Mouse (Mus musculus): ENCODE data around the gene Apopt1. TPM values are rescaled to one million over a fixed set of nuclear protein-coding genes. Genes with fewer than 3 reads are reported as not detected.

Apopt1 gene
- total RNA-seq (2021) = 69.6 and 71.2 TPM in 2 replicates
- long read RNA-seq, transcript Apopt1-201 (5 exons, 1,065 nt) = major isoform, 61 of 76 reads
- long read RNA-seq, partial matches to known transcripts = 3 of 76 reads
- long read RNA-seq, other reads (novel, unspliced or antisense) = 7 of 76 reads

DNA sequence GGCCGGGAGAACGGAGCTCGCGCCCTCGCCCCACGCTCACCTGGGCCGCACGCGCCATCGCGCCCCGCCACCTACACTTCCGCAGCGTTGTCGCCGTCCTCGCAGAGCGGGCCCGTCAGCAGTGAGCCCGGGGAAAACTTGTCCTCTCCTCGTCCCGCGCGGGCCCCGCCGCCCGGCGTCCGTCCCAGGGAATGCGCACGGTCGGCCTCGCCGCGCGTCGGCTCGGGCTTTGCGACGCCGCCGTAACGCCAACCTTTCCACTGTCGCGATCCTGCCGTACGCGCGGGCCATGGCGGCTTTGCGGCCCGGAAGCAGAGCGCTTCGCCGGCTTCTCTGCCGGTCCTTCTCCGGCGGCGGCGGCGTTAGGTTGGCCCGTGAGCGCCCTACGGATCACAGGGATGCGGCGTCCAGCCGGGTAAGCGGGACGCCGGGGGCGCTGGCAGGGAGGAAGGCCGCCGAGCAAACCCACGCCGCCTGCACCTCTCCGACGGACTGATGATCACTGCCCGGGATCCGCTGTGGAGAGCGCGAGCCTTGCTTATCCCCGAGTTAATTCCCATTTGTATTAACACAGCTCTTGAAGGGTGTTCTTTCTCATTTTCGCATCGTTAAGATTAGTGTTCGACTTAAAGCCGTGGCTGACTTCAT is at the start of gene Apopt1, which contains the start of gene Bag5:
Gene Apopt1, plus strand, starts transcription at position 258 of the 648 bp plus-strand sequence.
Gene Bag5, minus strand, starts transcription at position 254 of the 648 bp plus-strand sequence.
- DNase-seq = peak; percentile 90

DNA sequence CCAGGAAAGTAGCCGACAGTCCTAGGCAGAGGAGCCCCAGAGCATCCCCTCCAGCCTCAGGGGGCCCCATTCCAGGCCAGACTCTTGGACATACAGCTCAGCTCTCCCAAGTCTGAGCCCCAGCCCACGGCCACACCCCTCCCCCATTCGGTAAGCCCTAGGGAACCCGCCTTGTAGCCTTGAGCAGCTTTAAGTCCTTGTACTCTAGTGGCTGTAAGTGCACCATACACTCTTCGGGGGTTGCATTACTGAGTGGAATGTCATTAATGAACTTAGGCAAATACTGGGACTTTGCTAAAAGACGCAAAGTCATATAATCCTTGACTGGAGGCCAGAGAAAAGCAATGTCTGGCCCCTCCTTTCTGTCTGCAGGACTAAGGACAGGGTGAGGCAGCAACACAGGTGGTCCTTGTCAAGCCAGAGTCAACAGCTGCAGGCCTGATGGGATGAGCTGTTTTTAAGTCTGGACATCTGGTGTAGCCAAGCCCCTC is 48.9 kb upstream of the Apopt1 start:
- no peak for DNase-seq

DNA sequence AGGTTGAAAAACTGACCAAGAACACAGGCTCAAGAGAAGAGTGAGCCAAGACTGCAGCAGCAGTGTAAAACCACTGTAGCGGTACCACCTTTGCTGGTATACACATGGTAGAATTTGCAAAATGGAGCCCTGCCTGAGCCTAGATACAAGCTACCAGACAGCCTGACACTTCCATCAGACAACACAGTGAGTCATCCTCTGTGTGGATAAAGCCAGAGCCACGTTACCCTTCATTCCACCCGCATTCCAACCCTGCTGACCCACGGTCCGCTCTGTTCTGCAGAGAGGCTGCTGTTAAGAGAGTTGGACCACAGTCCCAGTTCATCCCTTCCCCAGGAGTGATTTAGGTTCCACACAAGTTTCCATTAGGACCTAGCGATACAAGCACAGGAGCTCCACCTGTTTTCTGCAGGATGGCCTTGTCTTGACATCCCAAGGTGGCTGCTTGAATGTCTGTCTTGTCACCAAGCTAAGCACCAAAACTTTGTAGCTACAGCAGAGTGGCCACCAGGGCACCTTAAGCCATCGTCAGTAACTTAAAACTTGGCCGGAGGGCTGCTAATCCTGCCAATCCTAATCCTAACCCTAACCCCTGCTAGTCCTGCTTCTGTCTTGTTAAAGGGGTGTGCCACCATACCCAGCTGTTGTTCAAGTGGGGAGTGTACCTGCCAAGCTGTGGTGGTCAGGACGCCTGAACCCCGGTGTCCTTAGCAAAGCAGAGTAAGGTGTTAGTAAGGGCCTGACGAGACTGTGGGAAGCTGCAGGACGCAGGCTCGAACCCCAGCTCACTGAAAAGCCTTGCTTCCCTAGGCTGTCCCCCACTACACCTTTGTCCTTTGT is 47.8 kb upstream of the Apopt1 start:
- no peak for DNase-seq

DNA sequence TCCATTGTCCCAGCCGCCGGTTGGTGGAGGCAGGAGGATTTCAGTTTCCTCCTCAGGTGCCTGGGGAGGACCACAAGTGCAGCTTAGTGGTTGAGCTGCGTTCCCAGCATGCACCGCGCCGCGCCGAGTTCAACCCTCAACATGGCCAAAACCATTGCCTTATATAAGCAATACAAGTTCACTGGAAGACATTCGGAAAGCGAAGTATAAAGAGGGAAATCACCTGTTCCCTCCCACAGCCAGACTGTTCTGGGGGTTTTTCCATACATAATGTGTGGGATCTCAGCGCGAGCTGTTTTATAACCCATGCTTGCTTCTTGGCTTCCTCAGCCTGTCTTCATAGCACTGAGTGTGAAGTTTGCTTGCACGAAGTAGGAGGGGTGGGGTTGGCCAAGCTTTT is 46.7 kb upstream of the Apopt1 start:
- DNase-seq = no peak

DNA sequence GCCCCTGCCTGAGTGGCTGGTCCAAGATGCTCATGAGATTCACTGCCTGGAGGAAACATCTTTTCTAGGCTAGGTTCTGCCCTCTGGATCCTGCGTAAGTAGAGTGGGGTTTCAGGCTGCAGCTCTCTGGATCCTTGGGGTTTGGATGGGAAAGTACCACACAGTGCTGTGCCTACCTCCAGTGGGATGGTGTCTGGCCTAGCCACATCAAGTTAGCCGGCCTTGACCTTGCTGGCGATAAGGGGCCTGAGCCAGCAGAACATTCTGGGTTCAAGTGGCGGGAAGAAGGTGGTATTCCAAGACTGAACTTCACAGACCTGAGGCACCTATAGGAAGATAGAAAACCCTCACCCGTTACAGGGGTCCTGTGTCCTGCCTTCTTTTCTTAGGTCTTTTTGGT is 45.6 kb upstream of the Apopt1 start:
- DNase-seq = no peak

DNA sequence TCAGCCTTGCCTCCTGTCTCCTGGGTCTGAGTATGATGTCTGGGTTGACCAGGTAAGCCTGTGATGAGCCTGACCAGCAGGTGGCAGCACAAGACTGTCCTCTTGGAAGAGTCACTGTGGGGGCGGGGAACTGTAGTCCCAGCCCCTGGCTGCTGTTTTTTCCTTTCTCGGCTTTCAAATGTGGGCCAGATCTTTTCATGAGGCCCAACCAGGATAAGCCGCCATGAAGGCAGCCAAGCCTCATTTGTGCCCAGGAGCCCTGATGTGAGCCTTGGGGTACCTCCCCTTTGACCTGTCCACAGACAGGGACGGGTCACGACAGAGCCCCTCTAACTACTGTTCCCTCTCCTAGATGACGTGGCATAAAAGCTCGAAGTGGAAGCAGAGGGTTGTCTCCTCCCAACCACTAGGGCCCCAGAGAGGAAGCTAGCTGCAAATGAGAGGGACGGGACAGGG is 44.6 kb upstream of the Apopt1 start:
- peak; percentile 98 for DNase-seq

DNA sequence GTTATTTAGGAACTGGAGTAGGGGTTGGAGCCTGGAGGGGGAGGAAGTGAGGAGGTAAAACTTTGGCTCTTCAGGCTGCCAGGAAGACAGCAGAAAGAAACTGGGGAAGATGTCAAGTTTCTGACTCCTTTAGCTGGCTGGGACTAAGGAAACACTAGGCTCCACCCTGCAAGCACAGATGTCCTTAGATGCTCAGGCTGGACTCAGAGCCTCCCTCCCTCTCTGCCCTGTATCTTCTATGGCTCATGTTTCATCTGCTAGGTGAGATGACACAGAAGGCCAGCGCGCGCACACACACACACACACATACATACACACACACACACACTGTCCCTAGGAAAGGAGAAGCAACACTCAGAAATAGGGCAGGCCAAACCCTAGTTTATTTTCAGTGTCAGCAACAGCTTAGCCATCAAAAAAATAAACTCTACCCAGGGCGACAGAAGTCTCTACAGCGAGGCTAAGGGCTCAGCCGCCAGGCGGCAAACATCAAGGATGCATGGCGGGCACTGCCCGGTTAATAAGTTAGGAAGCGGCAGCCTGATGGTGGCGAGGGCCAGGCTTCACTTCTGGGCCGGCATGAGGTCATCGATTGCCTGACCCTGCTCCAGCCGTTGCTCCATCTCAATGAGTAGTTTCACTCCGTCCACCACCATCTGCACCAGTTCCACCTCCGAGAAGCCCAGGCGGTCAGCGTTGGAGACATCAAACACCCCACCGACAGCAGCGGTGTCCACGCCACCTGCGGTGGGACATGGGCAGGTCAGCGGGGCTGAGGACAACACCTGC is 43.9 kb upstream of the Apopt1 start:
- no peak for DNase-seq

DNA sequence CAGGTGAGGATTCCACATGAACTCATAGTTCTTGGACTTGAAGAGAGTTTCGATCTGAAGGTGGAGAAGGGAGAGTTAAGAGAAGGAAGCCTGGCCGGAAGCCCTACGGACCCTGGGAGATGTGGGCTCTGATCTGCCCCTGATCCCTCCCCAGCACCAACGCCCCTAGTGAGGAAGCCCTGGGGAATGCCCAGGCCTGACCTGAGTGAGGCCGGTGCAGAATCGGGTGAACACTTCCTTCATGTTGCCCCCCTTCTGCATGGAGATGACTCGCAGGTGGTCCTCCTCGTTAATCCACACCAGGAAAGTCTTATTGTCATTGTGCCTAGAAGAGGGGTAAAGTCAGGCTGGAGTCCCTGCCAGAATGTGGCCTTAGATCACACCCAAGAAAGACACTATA is 43.1 kb upstream of the Apopt1 start:
- DNase-seq = no peak

DNA sequence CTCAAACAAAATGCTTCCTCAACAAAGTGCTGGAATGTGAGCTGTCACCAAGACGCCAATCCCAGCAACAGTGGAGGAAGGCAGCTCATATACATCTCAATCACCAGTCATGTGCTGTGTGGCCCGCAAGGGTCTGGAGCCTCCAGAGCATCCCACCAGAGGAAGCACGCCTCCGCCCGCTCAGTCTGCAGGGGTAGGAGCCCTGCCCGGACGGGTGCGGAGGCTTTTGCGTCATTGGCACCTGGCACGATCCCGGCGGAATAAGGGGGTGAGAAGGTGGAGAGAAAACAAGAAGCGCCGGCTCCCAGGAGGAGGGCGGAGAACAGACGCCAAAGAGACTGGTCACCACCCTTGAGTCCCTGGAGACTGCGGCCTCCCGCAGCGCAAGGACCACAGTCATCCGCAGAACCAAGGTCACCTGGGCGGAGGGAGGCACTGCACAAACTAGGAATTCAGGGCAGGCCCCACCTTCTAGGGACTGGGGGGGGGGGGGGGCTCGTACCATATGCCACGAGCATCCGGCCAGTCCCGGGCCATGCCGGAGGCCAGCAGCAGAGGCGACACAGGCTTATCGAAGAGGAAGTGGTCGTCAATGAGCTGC is 42.6 kb upstream of the Apopt1 start:
- no peak for DNase-seq

DNA sequence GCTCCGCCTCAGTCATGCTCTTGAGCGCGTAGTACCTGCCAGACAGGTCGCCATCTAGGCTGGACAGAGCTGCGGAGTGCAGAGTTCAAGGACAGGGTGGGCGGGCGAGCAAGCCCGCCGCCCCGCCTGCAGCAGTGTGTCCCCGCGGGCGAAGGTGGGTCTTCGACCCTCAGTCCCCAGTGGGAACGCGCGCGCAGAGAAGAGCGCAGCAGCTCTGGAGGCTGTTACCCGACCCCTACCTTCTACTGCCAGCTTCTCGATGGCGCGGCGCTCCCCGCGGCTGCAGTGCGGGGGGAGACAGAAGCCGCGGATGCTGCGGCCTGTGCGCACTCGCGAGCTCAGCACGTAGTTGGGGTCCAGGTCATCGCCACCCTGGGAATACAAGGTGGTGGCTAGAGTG is 42.1 kb upstream of the Apopt1 start:
- DNase-seq = no peak

DNA sequence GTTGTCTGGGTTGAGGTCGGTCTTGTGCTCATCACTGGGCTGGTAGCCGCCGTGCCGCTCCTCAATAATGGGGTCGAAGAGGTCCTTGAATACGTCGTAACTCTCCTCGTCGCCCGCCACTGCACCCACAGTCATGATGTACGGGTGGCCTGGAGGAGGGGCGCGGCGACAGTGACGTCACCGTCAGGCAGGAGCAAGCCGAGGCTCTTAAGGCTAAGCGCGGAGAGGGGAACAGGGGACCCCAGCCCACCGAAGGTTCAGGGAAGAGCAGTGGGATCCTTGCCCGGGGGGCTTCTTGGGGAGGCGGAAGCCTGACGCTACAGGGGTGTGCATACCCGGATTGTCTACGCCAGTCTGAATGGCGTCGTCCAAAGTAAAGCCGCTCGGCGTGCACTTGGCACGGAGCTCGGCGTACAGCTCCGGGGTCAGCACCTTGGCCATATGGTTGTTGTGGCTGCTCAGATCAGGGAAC is 41.6 kb upstream of the Apopt1 start:
- DNase-seq = peak; percentile 68

DNA sequence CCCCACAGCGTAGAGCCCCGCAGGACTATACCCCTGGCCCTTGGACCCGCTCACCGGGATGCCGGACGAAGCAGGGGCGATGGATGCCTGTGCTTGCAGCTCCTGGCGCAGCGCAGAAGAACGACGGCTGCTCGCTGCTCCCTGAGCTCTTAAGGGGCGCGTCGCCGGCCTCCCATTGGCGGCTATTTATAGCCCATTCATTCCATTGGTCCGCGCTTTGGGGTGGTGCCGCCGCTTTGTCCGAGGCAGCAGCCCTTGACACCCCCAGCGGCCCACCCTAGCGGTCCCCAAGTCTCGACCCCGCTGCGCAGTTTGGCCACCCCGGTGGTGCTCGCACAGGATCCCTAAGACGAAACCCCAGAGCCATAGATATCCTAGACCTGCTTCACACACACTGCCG is 40.9 kb upstream of the Apopt1 start, which contains the start of gene Ckb:
Gene Ckb, minus strand, starts transcription at position 163 of the 400 bp plus-strand sequence.
- peak; percentile 76 for DNase-seq

DNA sequence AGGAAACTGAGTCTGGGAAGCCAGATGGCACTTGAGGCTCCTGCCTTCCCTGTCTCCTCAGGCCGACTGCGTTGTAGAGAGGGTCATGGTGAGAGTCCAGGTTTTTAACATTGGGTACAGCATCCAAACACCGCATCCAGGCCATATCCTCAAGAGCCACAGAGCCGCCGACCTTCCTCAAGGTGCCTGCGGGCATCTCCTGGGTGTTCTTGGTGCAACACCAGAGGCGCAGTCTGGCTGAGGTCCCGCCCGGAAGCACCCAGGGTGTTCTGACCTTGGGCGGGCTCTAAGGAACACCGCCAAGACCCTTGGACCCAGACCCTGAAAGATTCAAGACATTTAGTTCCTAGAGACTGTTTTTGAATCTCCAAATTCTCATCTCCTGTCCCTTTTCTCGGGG is 40.5 kb upstream of the Apopt1 start:
- no peak for DNase-seq

DNA sequence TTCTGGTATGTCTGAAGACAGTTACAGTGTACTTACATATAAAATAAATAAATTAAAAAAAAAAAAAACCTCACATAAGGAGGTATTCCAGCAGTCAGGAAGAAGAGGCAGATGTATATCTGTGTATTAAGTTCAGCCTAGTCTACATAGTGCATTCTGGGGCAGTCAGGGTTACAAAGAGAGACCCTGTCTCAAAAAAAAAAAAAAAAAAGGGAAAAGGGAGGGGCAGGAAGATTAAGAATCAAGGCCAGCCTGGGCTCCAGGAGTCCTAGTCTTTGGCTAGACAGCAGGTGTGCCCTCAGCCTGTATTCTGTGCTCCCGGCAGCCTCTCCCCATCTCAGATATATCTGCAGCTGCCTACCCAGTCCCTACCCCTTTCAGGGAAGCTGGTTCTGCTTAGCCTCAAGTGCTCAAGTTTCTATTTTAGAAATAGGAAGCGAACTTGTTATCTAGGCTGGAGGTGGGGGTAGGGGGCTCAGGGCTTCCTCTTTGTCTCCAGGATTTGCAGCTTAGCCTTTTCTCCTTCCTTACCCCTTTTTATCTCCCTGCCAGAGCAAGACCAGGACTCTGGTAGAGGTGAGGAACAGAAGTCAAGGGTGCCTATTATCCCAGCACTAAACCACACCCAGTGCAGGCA is 38.1 kb upstream of the Apopt1 start:
- DNase-seq = no peak

DNA sequence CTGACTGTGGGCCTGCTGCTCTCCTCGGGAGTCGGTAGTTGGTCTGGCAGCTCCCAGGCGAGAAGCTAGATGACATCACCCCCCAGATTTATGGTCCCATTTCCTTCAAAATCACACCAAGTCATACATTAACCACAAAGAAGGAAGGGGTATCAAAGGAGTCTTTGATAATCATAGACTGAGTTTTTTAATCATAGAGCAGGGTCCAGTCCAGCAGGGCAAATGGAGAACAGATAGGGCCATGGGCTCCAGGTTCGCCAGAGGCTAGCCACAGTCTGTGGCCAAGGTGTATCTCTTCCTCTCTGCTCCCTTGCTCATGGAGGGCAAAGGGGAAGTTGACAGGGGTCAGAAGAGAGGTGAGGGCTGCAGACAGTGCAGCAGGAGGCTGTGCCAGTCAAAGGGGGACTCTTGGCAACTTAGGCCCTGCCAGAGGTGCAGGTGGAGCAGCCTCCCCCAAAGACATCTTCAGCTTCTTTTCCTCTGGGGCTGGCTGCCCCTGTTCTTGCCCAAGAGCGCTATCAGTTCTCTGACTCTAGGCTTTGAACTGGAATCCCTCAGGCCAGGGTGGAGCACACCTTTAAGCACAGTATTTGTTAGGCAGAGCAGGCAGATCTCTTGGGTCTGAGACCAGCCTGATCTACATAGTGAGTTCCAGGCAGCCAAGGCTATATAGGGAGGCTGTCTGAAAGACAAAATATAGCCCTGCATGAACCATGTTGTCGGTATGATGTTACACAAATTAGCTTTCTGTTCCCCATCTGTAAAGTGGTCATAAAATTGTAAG is 37.1 kb upstream of the Apopt1 start:
- DNase-seq = no peak

DNA sequence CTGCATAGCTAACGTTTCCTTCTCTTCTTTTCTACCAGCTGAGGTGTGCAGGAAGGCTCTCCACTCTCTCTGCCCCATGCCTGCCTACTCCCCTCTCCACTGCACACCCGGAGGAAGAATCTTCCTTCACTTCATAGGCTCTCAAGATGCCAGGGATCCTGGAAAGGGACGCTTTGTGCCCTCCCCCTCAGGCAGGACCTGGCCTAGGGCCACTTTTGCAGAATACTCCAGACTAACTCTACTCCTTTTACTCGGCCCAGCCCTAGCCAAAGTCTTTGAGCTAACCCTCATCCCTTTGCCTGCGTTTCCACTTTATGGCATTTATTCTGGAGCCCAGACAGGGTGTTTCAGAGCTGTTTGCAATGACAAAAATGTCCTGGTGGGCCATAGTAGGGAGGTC is 35.6 kb upstream of the Apopt1 start:
- no peak for DNase-seq

DNA sequence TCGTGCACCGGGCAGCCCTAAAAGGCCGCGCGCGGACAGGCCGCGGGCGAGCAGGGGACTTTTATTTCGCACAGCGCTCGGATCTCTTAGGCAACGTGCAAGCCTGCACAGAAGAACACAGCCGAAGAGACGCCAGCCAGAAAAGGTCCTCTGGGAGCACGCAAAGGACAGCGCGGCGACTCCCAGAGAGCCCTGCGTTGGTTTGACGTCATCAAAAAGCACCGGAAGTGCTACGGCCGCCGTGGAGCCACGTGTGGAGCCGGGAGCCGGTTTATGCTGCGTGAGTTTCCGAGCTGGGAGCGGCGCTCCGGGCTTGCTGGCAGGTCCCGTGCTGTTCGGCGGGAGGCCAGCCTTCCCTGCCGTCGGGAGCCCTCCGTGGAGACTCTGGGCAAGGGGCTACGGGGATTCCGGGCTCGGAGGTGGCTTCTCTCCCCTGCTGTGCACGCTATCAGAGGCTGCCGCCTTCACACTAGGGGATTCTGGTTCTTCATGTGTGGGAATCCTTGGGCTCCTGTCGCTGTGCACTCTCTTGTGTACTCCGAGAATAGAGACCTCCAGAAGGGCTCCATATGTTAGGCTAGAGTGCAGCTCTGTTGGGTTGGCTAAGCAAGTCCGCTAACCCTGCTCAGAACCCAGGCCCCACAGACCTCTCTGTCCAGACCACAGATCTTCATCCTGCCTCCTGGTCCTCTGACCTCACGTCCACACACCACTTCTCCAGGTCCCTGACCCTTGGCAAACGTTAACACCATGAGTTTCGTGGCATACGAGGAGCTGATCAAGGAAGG is 35.0 kb upstream of the Apopt1 start, which contains the start of gene Trmt61a:
Gene Trmt61a, plus strand, starts transcription at position 224 of the 788 bp plus-strand sequence.
- DNase-seq = peak; percentile 86

DNA sequence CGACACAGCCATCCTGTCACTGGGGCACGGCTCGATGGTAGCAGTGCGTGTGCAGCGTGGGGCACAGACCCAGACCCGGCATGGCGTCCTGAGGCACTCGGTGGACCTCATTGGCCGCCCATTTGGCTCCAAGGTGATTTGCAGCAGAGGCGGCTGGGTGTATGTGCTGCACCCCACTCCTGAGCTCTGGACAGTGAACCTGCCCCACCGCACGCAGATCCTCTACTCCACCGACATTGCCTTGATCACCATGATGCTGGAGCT is 34.5 kb upstream of the Apopt1 start:
- no peak for DNase-seq

DNA sequence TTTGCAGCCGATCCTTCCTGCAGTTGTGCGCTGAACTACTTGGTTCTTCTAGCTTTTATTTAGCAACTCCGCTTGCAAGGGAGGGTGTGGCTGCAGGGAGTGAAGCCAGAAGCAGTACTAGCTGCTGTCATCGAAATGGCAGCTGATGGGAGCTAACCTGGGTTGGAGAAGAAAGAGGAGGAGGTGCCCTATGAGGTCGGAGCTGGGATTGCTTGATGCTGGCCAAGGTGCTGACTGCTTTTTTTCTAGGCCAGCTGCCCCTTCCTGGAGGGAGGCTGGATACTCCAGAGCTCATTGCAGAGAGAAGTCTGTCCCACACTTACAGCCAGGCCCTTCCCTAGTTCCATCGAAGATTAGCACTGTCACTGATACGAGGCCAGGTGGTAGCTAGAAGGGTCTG is 34.1 kb upstream of the Apopt1 start:
- no peak for DNase-seq

DNA sequence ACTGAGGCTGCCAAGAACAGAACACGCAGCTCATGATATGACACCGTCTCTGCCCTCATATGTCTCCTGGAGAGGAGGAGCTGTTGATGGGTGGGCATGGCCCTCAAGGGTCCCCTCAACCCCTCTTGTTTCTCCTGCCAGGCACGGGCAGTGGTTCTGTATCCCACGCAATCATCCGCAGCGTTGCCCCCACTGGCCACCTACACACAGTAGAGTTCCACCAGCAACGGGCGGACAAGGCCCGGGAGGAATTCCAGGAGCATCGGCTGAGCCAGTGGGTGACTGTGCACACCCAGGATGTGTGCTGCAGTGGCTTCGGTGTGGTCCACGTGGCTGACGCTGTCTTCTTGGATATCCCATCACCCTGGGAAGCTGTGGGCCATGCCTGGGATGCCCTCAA is 32.4 kb upstream of the Apopt1 start:
- DNase-seq = no peak

All from adrenal gland, postnatal 25 days (tissue).